Mouse (Mus musculus) erythroblast, adult 5-6 weeks (primary cell): ENCODE data around the gene Synrg. TPM values are rescaled to one million over a fixed set of nuclear protein-coding genes. Genes with fewer than 3 reads are reported as not detected.

Experiments used
- ATAC-seq: replicated peaks from 2 replicates; pipeline ENCODE4 v1.8.0; 2016; ENCODE audit warnings: moderate number of reproducible peaks, mild to moderate bottlenecking, moderate TSS enrichment, inconsistent platforms; ENCODE audit not compliant: poor library complexity, low FRiP score, severe bottlenecking
- total RNA-seq, 2 experiments: library from RNA; stranded (forward) in 1 of 2; stranded (reverse) in 1 of 2; fragments of 150-400 nt in 1 of 2; fragments of 200-764, 138-1000 nt in 1 of 2; gene quantifications; 2 replicates each; pipeline versions ENCODE4 v1.2.3 to v1.2.4; 2015 to 2017; ENCODE audit warnings: low replicate concordance in 2 of 2

Gene Synrg
- total RNA-seq (2015; ENCODE audit: low replicate concordance) (10.0 and 11.0 TPM in 2 replicates), total RNA-seq (2017; ENCODE audit: low replicate concordance) (6.1 and 8.9 TPM in 2 replicates)

GRCm38 (mm10) chr11:83963991-83964921 lies at the start of gene Synrg:
Gene Synrg, plus strand, starts transcription at chr11:83964428.
- ATAC-seq = peak; percentile 97

DNA sequence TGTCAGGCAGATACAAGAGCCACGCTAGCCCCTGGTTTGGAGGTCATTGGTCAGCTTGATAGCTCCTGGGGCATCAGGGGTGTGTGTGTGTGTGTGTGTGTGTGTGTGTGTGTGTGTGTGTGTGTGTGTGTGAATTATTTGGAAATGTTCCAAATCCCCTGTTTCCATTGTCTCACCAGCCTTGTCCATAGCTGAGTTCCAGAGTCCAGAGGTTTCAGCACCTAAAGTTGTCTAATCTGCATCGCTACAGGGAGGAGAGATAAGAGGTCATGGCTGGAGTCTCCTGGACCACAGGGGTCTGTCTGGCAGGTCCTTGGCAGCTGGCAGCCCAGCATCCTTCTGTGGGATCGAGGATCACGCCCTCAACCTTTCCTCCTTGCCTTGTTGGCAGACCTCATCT lies 49.7 kb upstream of the Synrg start:
- no peak for ATAC-seq

DNA sequence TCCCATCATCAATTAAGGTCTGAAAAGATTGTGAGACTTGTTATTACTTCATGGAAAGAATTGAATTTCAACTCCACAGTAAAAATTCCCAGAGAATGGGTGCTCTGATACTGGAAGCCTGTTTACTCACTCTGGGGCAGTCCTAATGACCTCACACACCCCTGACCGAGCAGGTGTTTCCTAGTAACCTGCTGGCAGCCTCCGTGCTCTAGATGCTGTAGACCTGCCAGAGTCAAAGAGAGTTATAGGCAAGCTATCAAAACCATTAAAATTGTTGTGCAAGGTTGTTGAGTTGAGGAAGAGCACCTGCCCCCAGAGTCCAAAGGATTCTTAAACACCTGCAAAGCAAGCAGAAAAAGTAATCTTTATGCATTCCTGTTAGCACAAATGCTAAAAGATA lies 41.6 kb upstream of the Synrg start:
- ATAC-seq = no peak

DNA sequence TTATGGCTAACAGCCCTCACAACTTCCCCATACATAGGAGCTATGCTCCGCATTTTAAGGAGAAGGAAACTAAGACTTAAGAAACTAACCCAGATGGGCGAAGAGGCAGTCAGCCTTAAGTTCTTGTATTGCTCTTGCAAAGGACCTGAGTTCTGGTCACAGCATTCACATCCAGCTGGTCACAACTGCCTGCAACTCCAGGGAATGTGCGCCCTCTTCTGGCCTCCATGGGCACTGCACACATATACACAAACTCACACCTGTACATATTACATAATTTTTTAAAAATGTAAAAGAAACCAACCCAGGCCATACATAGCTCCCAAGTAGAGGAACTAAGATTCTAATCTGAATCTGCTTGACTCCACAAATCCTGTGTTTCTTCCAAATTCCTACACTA lies 37.1 kb upstream of the Synrg start:
- peak; percentile 58; the same call in 1 of the 2 replicates for ATAC-seq

DNA sequence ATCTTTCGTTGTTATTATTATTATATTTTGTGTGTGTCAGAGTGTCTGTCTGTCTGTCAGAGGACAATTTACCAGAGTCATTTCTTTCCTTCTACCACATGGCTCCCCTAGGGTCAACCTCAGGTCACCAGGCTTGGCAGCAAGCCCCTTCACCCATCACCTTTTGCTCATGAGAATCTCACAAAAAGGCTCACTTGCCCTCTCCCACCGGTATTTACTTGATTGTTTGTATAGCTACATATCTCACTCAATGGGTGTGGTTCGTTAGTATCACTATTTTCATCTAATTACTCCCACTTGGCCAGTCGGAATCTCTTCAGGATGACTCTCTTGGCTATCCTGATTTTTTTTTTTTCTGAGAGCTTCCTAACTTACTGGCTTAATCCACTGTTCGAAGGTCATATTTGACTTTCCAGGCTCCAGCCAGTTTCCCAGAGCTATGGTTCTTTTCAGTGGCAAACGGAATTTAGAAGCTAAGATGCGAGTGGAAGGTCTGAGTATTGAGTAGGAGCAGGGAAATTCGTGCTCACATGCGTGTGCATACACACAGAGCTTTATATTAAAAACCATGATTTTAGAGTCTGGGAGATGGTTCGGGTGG lies 31.6 kb upstream of the Synrg start:
- ATAC-seq = no peak

DNA sequence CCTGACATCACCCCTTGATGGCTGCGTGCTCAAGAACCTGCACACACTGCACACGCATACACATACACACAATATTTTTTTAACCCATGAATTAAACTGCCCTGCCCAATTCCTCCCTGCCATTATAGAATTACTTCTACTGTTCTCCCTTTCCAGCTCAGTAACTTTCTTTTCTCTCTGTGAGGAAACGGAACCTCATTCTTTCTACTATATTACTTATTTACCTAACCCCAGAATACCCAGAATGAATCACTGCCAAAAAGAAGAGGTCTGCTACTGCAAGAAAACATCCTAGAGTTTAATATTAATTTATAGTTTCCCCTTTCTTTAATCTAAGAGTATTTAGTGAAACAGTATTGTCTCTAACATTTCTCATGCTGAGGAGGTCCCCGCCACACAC lies 30.9 kb upstream of the Synrg start:
- ATAC-seq = no peak

DNA sequence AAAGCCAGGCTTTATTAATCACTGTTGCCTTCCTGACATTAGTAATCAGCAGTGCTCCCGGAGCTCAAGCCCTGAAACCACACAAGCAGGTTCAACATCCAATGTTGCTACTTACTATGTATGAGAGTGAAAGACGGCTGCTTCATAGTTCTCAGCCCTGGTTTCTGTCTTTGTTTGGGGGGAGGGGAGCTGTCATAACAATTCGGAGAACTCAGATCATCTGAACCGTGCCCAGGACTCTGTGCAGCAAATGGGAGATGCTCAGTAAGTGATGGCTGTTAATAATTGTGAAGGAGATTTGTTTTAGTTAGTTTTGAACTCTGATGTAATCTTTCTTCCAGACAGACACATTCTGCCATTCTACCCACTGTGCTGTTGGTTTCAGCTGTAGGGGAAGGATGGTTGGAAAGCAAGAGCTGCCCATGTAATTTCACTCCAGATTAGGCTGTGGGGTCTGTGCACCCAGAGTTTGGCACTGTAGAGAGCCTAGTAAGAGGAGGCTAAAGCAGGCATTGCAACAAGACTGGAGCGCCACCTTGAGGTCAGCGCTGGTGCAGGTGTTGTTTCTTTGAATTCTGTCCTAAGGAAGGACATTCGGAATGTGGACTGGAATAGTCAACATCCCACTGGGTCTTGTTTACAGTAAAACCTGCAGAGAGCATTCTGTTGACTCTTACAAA lies 28.1 kb upstream of the Synrg start:
- ATAC-seq = 0 out of 2 replicates have a peak, but pooled peaks have one; percentile 52

GRCm38 (mm10) chr11:83938556-83938955 lies 25.7 kb upstream of the Synrg start:
- ATAC-seq = no peak

DNA sequence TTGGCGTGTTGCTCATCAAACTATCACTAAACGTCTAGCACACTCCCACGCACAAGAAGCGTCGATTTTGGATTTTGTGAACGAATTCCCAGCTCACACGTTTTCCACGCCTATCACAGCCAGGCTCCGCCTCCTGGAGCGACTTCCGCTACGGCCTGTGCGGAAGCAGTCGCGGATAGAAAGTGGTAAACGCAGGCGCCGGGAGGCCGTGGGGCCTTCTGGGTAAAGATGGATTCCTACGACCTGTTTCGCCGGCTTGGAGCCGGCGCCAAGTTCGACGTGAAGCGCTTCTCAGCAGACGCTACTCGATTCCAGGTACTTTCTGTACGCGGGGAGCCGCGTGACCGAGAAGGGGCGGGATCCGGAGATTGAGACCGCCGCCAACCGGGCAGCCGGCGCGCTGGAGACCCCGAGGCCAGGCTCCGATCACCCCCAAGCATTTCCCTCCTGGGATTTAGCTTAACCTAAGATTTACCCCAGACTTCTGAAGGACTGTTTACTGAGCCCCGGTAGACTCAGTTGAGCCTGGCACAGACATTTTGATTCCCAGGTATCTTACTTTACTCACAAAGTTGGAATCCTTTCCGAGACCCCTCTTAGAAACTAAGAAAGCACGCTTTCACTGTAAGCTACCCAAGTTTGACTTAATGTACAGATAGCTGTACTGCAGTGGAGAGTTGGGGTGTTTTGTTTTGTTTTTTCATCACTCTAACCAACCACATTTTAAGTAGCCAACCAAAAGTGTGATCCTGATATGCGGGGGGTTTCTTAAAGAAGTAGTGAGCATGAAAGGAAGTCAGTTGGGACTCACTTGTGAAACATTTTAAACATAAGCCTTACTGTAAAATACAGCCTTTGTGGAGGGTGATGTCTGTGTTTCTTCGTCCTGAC lies 22.0 kb upstream of the Synrg start, which contains the start of gene Ddx52:
Gene Ddx52, plus strand, starts transcription at position 113 of the 891 bp plus-strand sequence.
- peak; percentile 100 for ATAC-seq

DNA sequence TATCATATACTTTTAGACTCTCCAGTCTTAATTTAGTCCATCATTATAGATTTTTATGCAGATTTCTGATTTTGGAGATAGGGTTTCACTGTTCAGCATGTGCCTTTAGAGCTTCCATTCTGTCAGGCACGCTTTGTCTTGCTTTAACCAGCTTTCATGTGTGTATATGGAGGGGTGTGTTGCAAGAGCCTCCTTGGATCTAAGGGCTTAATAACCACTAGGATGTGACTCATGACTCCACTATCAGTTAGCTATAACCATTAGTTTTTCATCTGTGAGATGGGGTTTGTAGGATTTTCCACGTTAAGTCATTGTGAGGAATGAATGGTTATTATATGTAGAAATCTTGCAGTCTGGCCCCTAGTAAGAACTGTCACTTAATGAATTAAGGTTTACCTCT lies 7.4 kb upstream of the Synrg start:
- no peak for ATAC-seq

GRCm38 (mm10) chr11:83961983-83962382 lies 2.2 kb upstream of the Synrg start:
- no peak for ATAC-seq

DNA sequence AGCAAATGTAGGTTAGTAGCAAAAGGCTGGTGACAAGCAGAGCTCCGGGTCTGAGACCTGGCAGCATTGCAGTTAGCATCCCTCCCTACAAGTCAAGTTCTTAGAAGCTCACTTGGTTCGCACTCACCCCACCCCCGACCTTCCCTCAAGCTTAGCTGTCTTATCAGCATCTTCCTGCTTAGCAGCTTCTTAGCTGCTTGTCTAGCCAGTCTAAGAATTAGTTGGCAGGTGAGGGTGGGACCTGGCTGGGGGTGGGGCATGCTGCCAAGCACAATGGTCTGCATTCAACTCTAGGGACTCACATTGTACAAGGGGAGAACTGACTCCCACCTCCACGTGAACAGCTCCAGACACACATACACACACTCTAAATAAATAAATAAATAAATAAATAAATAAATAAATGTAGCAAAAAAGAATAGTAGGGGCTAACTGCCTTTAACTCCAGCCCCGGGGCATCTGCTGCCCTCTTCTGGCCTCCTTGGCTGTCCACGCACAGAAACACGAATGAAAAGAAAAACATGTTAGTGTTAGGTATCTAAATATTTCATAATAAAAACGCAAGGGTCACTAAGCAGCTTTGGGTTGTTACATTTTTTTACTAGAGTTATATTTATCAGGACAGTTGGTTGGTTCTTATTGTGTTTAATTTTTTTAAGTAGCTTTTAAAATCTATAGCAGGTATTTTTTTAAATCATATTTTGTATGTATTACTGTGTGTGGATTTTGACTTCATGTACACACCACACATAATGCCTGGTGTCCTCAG lies 3.4 kb downstream of the Synrg start:
- ATAC-seq = no peak

- ATAC-seq = no peak
Observed at GRCm38 (mm10) chr11:83968205-83968575, 4.0 kb downstream of the Synrg start.

GRCm38 (mm10) chr11:83969040-83969439 lies 4.8 kb downstream of the Synrg start:
- no peak for ATAC-seq

DNA sequence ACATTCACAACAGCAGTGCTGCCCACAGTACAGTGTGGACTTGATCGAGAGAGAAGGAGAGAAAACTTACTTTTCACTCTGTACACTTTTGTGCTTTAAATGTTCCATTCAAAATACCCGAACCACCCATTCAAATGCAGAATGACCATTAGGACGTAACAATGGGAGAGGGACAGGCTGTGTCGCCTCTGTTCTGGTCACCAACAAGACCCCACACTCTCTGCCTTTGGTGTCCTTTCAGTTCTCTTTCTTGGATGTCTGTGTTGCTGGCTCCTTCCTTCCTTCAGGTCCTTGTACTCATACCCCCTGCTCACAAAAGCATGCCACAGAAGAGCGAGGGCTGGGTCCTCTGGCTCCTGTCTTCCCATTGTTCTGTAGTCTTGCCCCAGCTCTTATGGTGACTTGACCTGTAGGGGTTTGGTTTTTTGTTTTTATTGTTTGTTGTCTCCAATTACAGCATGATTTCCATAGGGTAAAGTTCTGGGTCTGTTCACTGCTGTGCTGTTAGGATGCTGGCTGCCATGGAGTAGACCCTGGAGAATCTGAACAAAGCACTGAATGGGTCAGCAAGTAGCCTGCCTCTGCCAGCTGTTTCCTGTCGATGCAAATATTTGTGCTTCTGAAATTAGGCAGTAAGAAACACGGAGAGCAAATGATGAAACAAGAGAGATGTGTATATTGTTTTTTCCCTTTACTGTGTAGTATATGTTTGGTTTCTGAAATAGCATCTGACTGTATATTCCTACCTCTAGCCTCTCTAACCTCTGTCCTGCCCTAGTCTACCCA lies 10.5 kb downstream of the Synrg start:
- no peak for ATAC-seq

GRCm38 (mm10) chr11:83975488-83975887 lies 11.3 kb downstream of the Synrg start:
- peak; percentile 42; the same call in 1 of the 2 replicates for ATAC-seq

DNA sequence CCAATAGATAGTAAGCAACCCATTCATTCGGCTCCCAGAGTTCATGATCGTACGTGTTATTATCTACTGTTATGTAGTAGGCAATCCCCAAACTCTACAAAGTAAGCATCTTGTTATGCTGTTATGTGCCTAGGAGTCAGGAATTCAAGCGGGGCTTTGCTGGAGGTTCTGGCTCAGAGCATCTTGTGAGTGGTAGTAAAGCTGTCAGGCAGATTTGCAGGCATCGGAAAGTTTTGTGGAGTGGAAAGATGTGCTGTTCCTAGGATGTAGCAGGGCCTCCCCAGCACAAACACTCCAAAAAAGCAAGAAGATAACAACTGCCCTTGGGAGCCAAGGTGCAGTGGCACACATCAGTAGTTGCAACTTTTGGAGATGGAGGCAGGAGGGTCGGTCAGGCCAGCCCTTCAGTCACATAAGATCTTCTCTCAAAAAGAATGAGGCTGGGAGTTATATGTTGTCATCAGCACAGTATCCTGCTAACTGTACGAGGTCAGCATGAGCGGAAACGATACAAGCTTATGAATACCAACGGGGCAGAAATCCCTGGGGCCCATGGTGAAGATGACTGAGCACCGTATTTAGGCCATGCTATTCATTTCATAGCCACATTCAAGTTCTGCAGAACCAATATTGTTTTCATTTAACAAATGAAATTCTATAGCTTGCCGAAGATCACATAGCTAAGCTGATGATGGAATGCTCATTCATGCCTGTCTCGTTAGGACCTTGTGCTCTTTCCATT lies 12.2 kb downstream of the Synrg start:
- ATAC-seq = no peak
